Mouse (Mus musculus) ES-E14 (cell line): Measurements from ENCODE around the gene As3mt. TPM values are rescaled to one million over a fixed set of nuclear protein-coding genes. Genes with fewer than 3 reads are reported as not detected.
A peak's percentile ranks its signal among the peaks of the same experiment; 100 is the strongest.

Experiments
- DNase-seq: peaks from one replicate; pipeline ENCODE4 v3.0.0-alpha.2; 2013; ENCODE audit warnings: low read depth, low spot score
- H3K27ac ChIP-seq: 2 replicates; pipeline ENCODE4 v1.5.1; 2012; ENCODE audit warnings: low read depth, mild to moderate bottlenecking, low read length, moderate library complexity, mixed read lengths; ENCODE audit not compliant: poor library complexity, insufficient read depth, severe bottlenecking
- H3K36me3 ChIP-seq: 2 replicates; pipeline ENCODE4 v1.6.1; 2012; ENCODE audit warnings: mild to moderate bottlenecking, low read length, moderate library complexity, mixed read lengths; ENCODE audit not compliant: control insufficient read depth, poor library complexity, insufficient read depth, severe bottlenecking
- H3K4me1 ChIP-seq, 2 experiments: fragments of 150-350 bp in 1 of 2; sonication (generic) in 1 of 2; 2 replicates each; pipeline ENCODE4 v1.6.1; 2012; ENCODE audit warnings: low read length in 2 of 2, mild to moderate bottlenecking in 1 of 2, mixed read lengths in 1 of 2; ENCODE audit not compliant: control insufficient read depth in 2 of 2, insufficient read depth in 2 of 2, poor library complexity in 1 of 2
- H3K4me3 ChIP-seq, 2 experiments: fragments of 150-350 bp in 1 of 2; sonication (generic) in 1 of 2; 2 replicates each; pipeline ENCODE4 v1.5.1; 2012; ENCODE audit warnings: low read length in 2 of 2, low read depth in 1 of 2, mild to moderate bottlenecking in 1 of 2, mixed read lengths in 1 of 2; ENCODE audit not compliant: insufficient read depth in 1 of 2, poor library complexity in 1 of 2, severe bottlenecking in 1 of 2
- H3K9ac ChIP-seq: 2 replicates; pipeline ENCODE4 v1.6.1; 2012; ENCODE audit warnings: low read depth, mild to moderate bottlenecking, low read length, mixed read lengths; ENCODE audit not compliant: poor library complexity, insufficient read depth, severe bottlenecking
- H3K9me3 ChIP-seq: fragments of 150-350 bp; sonication (generic); 2 replicates; pipeline ENCODE4 v1.6.1; 2012; ENCODE audit warnings: low read depth, mild to moderate bottlenecking, low read length; ENCODE audit not compliant: control insufficient read depth, insufficient read depth
- CHD2 ChIP-seq: IDR thresholded peaks from 2 replicates; pipeline ENCODE4 v1.6.1; 2014; ENCODE audit warnings: mild to moderate bottlenecking, low read depth, low read length, inconsistent platforms
- HCFC1 ChIP-seq: IDR thresholded peaks from 2 replicates; pipeline ENCODE4 v1.6.1; 2012; ENCODE audit warnings: low read length, inconsistent platforms, borderline replicate concordance; ENCODE audit not compliant: insufficient read depth
- MAFK ChIP-seq: IDR thresholded peaks from 2 replicates; pipeline ENCODE4 v1.6.1; 2014; ENCODE audit warnings: mild to moderate bottlenecking, low read depth, low read length, inconsistent platforms; ENCODE audit not compliant: insufficient read depth
- ZC3H11A ChIP-seq: IDR thresholded peaks from 2 replicates; pipeline ENCODE4 v1.6.1; 2012; ENCODE audit warnings: low read depth, mild to moderate bottlenecking, inconsistent platforms, low read length, borderline replicate concordance
- ZNF384 ChIP-seq: IDR thresholded peaks from 2 replicates; pipeline ENCODE4 v1.6.1; 2012; ENCODE audit warnings: low read depth, low read length, inconsistent platforms
- in situ Hi-C, 2 experiments: fragments of 600-800 bp; cut with MboI; formaldehyde crosslinking; loops; one replicate each; pipeline ENCODE4 v1.15.1; 2025; ENCODE audit warnings: low sequenced_read_pairs in 2 of 2, inconsistent platforms in 1 of 2; ENCODE audit not compliant: unreplicated experiment in 2 of 2
- total RNA-seq: library from RNA; depleted of rRNA; stranded (reverse); fragments of 300-350 nt; gene quantifications from 2 replicates; pipeline ENCODE4 v1.2.3, GENCODE M21; 2012

Gene As3mt
- total RNA-seq, 1 experiment, result 11.0 TPM

GRCm38 (mm10) chr19:46761247-46761946 is 54.1 kb downstream of the As3mt start, which contains the start of gene Cnnm2:
Cnnm2 (plus strand) TSS chr19:46761596.
- Histone ChIP-seq H3K27ac (peak within 1 kb of the TSS; percentile 70; the same call in 1 of the 2 replicates), H3K9ac (peak within 1 kb of the TSS; percentile 81), H3K36me3 (no peaks in the 10 kb centered on the region), H3K4me3 (peak within 1 kb of the TSS; percentile 77 to 97), H3K4me1 (peaks cover 5 to 6% of the 10 kb centered on the region in 2 experiments; a peak in 3 of 4 replicates), H3K9me3 (no peaks in the 10 kb centered on the region)
- in situ Hi-C loops, result loop anchor here (5.0 to 10.0 kb wide), 3 partner anchors 103 to 223 kb away; no protein-coding TSS in a partner anchor
- TF ChIP-seq CHD2 (peak; percentile 81; the same call in 1 of the 2 replicates), MAFK (no peak), HCFC1 (peak; percentile 85), ZC3H11A (no peak)
- peak; percentile 100 for DNase-seq

- Histone ChIP-seq H3K27ac (0 out of 2 replicates have a peak overlapping the region, but pooled peaks have one; percentile 37), H3K4me3 (peak overlapping the region; percentile 77 to 97), H3K36me3 (no peaks in the 10 kb centered on the region), H3K9me3 (no peaks in the 10 kb centered on the region), H3K4me1 (peaks cover 5 to 6% of the 10 kb centered on the region in 2 experiments; a peak in 3 of 4 replicates), H3K9ac (peak overlapping the region; percentile 81)
- no peak for TF ChIP-seq MAFK
- no peak for TF ChIP-seq HCFC1
- no peak for TF ChIP-seq ZNF384
- TF ChIP-seq CHD2, result no peak
- TF ChIP-seq ZC3H11A, result no peak
- in situ Hi-C loops, result loop anchor here (5.0 to 10.0 kb wide), 3 partner anchors 103 to 223 kb away; no protein-coding TSS in a partner anchor
- DNase-seq, result no peak
Measured at GRCm38 (mm10) chr19:46761971-46762290, 54.7 kb downstream of the As3mt start.

- H3K4me1 ChIP-seq, result peaks cover 5 to 6% of the 10 kb centered on the region in 2 experiments; a peak in 3 of 4 replicates
- peak overlapping the region; percentile 77 to 97 for H3K4me3 ChIP-seq
- no peak overlapping the region for H3K27ac ChIP-seq
- H3K9ac ChIP-seq, result peak overlapping the region; percentile 81
- no peaks in the 10 kb centered on the region for H3K36me3 ChIP-seq
- no peaks in the 10 kb centered on the region for H3K9me3 ChIP-seq
- in situ Hi-C loops, result loop anchor here (5.0 to 10.0 kb wide), 3 partner anchors 102 to 222 kb away; no protein-coding TSS in a partner anchor
- TF ChIP-seq HCFC1 (no peak), CHD2 (no peak), MAFK (no peak), ZC3H11A (no peak), ZNF384 (no peak)
- no peak for DNase-seq
Measured at GRCm38 (mm10) chr19:46762291-46762991, 55.2 kb downstream of the As3mt start.

GRCm38 (mm10) chr19:46762992-46763342 is 55.7 kb downstream of the As3mt start:
- no peaks in the 10 kb centered on the region for H3K9me3 ChIP-seq
- no peak for DNase-seq
- in situ Hi-C loops, result loop anchor here (5.0 to 10.0 kb wide), 3 partner anchors 102 to 222 kb away; no protein-coding TSS in a partner anchor
- H3K4me1 ChIP-seq, result peaks cover 5 to 6% of the 10 kb centered on the region in 2 experiments; a peak in 3 of 4 replicates
- no peaks in the 10 kb centered on the region for H3K36me3 ChIP-seq
- H3K27ac ChIP-seq, result no peak overlapping the region
- peak overlapping the region; percentile 81 for H3K9ac ChIP-seq
- TF ChIP-seq HCFC1, result no peak
- TF ChIP-seq MAFK, result no peak
- no peak; the same call in 1 of the 2 replicates for TF ChIP-seq ZNF384
- TF ChIP-seq ZC3H11A, result no peak
- TF ChIP-seq CHD2, result no peak
- H3K4me3 ChIP-seq, result peak overlapping the region; percentile 77 to 97
